Mouse (Mus musculus): ENCODE measurements around the gene Pth2. TPM values are rescaled to one million over a fixed set of nuclear protein-coding genes. Genes with fewer than 3 reads are reported as not detected.

Pth2 gene
- polyA plus RNA-seq, 2 experiments, result not detected

DNA sequence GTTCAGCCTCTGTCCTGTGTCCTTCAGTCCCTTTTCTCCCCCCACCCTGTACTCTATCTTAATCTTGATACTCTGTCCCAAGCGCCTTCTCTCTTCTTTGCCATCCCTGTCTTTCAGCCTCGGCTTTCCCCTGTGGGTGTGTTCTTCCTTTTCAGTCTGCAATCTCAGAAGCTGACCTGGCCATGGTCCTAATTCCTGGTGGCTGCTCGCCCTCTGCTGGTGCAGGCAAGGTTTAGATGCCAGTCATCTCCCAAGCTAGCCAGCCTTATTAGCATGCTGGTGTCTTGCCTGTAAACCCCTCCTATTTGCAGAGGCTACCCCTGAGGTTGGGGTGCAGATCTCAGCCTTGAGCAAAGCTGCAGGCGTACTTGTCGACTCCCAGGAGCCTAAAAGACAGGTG lies 17.6 kb downstream of the Pth2 start:
- TF ChIP-seq POLR2A (IDR thresholded peaks at IDR 0.05; ENCODE audit: borderline replicate concordance, extremely low read depth, insufficient read depth, insufficient read length), result no peak
- Histone ChIP-seq H3K27ac (replicated peaks; ENCODE audit: low read depth, low read length) (no peak overlapping the region), H3K9me3 (ENCODE audit: control insufficient read depth, low read length) (no peaks in the 10 kb centered on the region), H3K27me3 (ENCODE audit: control insufficient read depth, insufficient read depth, low read length) (no peaks in the 10 kb centered on the region), H3K9ac (ENCODE audit: low read depth, low read length, severe bottlenecking) (no peak overlapping the region), H3K4me3 (replicated peaks; ENCODE audit: low read length) (no peak overlapping the region), H3K4me2 (replicated peaks; ENCODE audit: low read depth, low read length, severe bottlenecking) (no peak overlapping the region), H3K4me1 (ENCODE audit: control insufficient read depth, insufficient read depth, low read length) (no peaks in the 10 kb centered on the region), H3K36me3 (ENCODE audit: control insufficient read depth, insufficient read depth, low read length) (no peaks in the 10 kb centered on the region)
- ATAC-seq (ENCODE audit: low FRiP score, low read depth) (peak; percentile 51; the same call in 1 of the 2 replicates), DNase-seq (ENCODE audit: low spot score) (peak; percentile 65)
- WGBS, result 18% methylated on average over 5 of the region's 5 CpGs

- H3K27me3 ChIP-seq (ENCODE audit: control insufficient read depth, insufficient read depth, low read length), result no peaks in the 10 kb centered on the region
- DNase-seq (ENCODE audit: low spot score), result no peak
- H3K9ac ChIP-seq (ENCODE audit: low read depth, low read length, severe bottlenecking), result no peak overlapping the region
- TF ChIP-seq POLR2A (IDR thresholded peaks at IDR 0.05; ENCODE audit: borderline replicate concordance, extremely low read depth, insufficient read depth, insufficient read length), result no peak
- H3K36me3 ChIP-seq (ENCODE audit: control insufficient read depth, insufficient read depth, low read length), result no peaks in the 10 kb centered on the region
- H3K4me3 ChIP-seq (replicated peaks; ENCODE audit: low read length), result no peak overlapping the region
- WGBS, result 81% methylated on average over 11 of the region's 11 CpGs
- no peak overlapping the region for H3K27ac ChIP-seq (replicated peaks; ENCODE audit: low read depth, low read length)
- no peaks in the 10 kb centered on the region for H3K9me3 ChIP-seq (ENCODE audit: control insufficient read depth, low read length)
- no peak for ATAC-seq (ENCODE audit: low FRiP score, low read depth)
- no peaks in the 10 kb centered on the region for H3K4me1 ChIP-seq (ENCODE audit: control insufficient read depth, insufficient read depth, low read length)
- no peak overlapping the region for H3K4me2 ChIP-seq (replicated peaks; ENCODE audit: low read depth, low read length, severe bottlenecking)
Observed at GRCm38 (mm10) chr7:45198961-45199360, 18.2 kb downstream of the Pth2 start.

DNA sequence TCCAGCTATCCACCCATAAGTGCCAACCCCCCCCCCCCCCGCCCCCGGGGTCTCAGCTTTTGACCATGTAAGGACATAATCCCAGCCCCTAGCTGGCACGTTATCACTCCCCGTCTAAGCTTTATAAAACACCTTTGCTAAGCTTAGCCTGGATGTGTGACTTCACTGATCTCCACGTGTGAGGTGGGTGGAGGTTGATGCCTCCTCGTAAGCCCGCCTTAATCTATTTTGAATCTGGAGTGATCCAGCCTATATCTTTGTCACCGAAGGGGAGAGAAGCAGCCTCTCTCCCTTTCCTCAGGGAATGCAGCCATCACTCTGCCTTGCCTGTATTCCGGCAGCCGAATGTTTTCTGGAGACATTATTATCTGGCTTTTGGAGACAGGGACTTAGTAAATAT lies 21.9 kb downstream of the Pth2 start:
- DNase-seq (ENCODE audit: low spot score) (no peak), ATAC-seq (ENCODE audit: low FRiP score, low read depth) (no peak)
- no peak overlapping the region for H3K27ac ChIP-seq (replicated peaks; ENCODE audit: low read depth, low read length)
- no peaks in the 10 kb centered on the region for H3K27me3 ChIP-seq (ENCODE audit: control insufficient read depth, insufficient read depth, low read length)
- WGBS, result 40% methylated on average over 10 of the region's 10 CpGs
- H3K9me3 ChIP-seq (ENCODE audit: control insufficient read depth, low read length), result no peaks in the 10 kb centered on the region
- TF ChIP-seq POLR2A (IDR thresholded peaks at IDR 0.05; ENCODE audit: borderline replicate concordance, extremely low read depth, insufficient read depth, insufficient read length), result no peak
- H3K4me1 ChIP-seq (ENCODE audit: control insufficient read depth, insufficient read depth, low read length), result no peaks in the 10 kb centered on the region
- H3K9ac ChIP-seq (ENCODE audit: low read depth, low read length, severe bottlenecking), result no peak overlapping the region
- H3K36me3 ChIP-seq (ENCODE audit: control insufficient read depth, insufficient read depth, low read length), result no peaks in the 10 kb centered on the region
- H3K4me3 ChIP-seq (replicated peaks; ENCODE audit: low read length), result no peak overlapping the region
- no peak overlapping the region for H3K4me2 ChIP-seq (replicated peaks; ENCODE audit: low read depth, low read length, severe bottlenecking)

GRCm38 (mm10) chr7:45204380-45205143 lies 23.8 kb downstream of the Pth2 start, which contains the start of gene Ccdc155:
Ccdc155 (minus strand) TSS chr7:45204892.
- H3K27ac ChIP-seq (replicated peaks; ENCODE audit: low read depth, low read length), result no peak within 1 kb of the TSS
- H3K36me3 ChIP-seq (ENCODE audit: control insufficient read depth, insufficient read depth, low read length), result no peaks in the 10 kb centered on the region
- WGBS, result 8% methylated on average over 43 of the region's 44 CpGs
- H3K27me3 ChIP-seq (ENCODE audit: control insufficient read depth, insufficient read depth, low read length), result no peaks in the 10 kb centered on the region
- peak; percentile 96 for DNase-seq (ENCODE audit: low spot score)
- peak within 1 kb of the TSS; percentile 52 for H3K9ac ChIP-seq (ENCODE audit: low read depth, low read length, severe bottlenecking)
- peak; percentile 98 for ATAC-seq (ENCODE audit: low FRiP score, low read depth)
- peak within 1 kb of the TSS; percentile 47 for H3K4me3 ChIP-seq (replicated peaks; ENCODE audit: low read length)
- H3K9me3 ChIP-seq (ENCODE audit: control insufficient read depth, low read length), result no peaks in the 10 kb centered on the region
- TF ChIP-seq POLR2A (IDR thresholded peaks at IDR 0.05; ENCODE audit: borderline replicate concordance, extremely low read depth, insufficient read depth, insufficient read length), result peak; percentile 42; the same call in 1 of the 2 replicates
- H3K4me2 ChIP-seq (replicated peaks; ENCODE audit: low read depth, low read length, severe bottlenecking), result peak within 1 kb of the TSS; percentile 50
- no peaks in the 10 kb centered on the region for H3K4me1 ChIP-seq (ENCODE audit: control insufficient read depth, insufficient read depth, low read length)

- WGBS, result 76% methylated on average over 6 of the region's 6 CpGs
- Histone ChIP-seq H3K9ac (ENCODE audit: low read depth, low read length, severe bottlenecking) (no peak overlapping the region), H3K9me3 (ENCODE audit: control insufficient read depth, low read length) (no peaks in the 10 kb centered on the region), H3K4me1 (ENCODE audit: control insufficient read depth, insufficient read depth, low read length) (0 out of 2 replicates have a peak, but pooled peaks cover 7% of the 10 kb centered on the region), H3K36me3 (ENCODE audit: control insufficient read depth, insufficient read depth, low read length) (no peaks in the 10 kb centered on the region), H3K27me3 (ENCODE audit: control insufficient read depth, insufficient read depth, low read length) (peaks cover 13% of the 10 kb centered on the region), H3K4me3 (replicated peaks; ENCODE audit: low read length) (no peak overlapping the region), H3K27ac (replicated peaks; ENCODE audit: low read depth, low read length) (no peak overlapping the region), H3K4me2 (replicated peaks; ENCODE audit: low read depth, low read length, severe bottlenecking) (no peak overlapping the region)
- ATAC-seq (ENCODE audit: low FRiP score, low read depth) (no peak), DNase-seq (ENCODE audit: low spot score) (no peak)
- no peak for TF ChIP-seq POLR2A (IDR thresholded peaks at IDR 0.05; ENCODE audit: borderline replicate concordance, extremely low read depth, insufficient read depth, insufficient read length)
Observed at GRCm38 (mm10) chr7:45208260-45208659, 27.5 kb downstream of the Pth2 start.

All from limb, embryonic 14.5 days (tissue).